ENCODE assay signal across 19 mouse cellular contexts in genomic region chr4:99141171-99141570, GRCm38 (mm10).
"Had no signal": no experiment of that assay in that cellular context is flagged by ENCODE, and none has a peak within 500 bp of the region (broad histone marks: within the 10 kb centered on the region; RNA-seq: fewer than 3 reads in every experiment).

No protein-coding gene starts in this region.

- ATAC-seq: hindbrain, postnatal 0 days; inflammation-experienced regulatory T-cells, adult 6 months; liver, embryonic 12.5 days had no signal

- H3K4me3 ChIP-seq: kidney, embryonic 15.5 days; left cerebral cortex, adult 2 months; limb, embryonic 12.5 days; limb, embryonic 15.5 days; liver, embryonic 12.5 days; liver, embryonic 15.5 days had no signal

- H3K36me3 ChIP-seq: kidney, embryonic 15.5 days; limb, embryonic 12.5 days; limb, embryonic 15.5 days; liver, embryonic 12.5 days; liver, embryonic 15.5 days had no signal

- H3K4me2 ChIP-seq: kidney, embryonic 15.5 days; limb, embryonic 12.5 days; limb, embryonic 15.5 days; liver, embryonic 12.5 days; liver, embryonic 15.5 days; midbrain, embryonic 11.5 days had no signal

- H3K27me3 ChIP-seq: limb, embryonic 12.5 days; limb, embryonic 15.5 days; liver, embryonic 15.5 days had no signal

- H3K27ac ChIP-seq: hindbrain, postnatal 0 days; left cerebral cortex, adult 2 months; limb, embryonic 12.5 days; limb, embryonic 15.5 days; liver, embryonic 12.5 days; liver, embryonic 15.5 days had no signal

- H3K9ac ChIP-seq: kidney, embryonic 15.5 days; limb, embryonic 12.5 days; limb, embryonic 15.5 days; liver, embryonic 12.5 days; liver, embryonic 15.5 days had no signal

- H3K9me3 ChIP-seq: limb, embryonic 12.5 days; limb, embryonic 15.5 days; liver, embryonic 12.5 days; liver, embryonic 15.5 days had no signal

- H3K4me1 ChIP-seq: limb, embryonic 15.5 days had no signal

- DNase-seq: layer of hippocampus, postnatal 36 days; left cerebral cortex, postnatal 4 days; lung, adult 2 months; lung, postnatal 14 days; lung, postnatal 4 days; midbrain, embryonic 14.5 days; right cerebral cortex, adult 18-20 months; right cerebral cortex, postnatal 25 days; thymus, adult 18-20 months; thymus, postnatal 36 days had no signal
